Mouse (Mus musculus) embryo, embryonic 10 days (tissue): ENCODE measurements at regions not wholly inside any gene's neighbourhood (a gene's known extent, or its start where the extent isn't known, plus 50 kb on each side); places are given as distances from the start of the nearest gene placed in this dataset.

Source experiments
- DNase-seq: peaks from one replicate; pipeline ENCODE4 v3.0.0-alpha.2; 2015; ENCODE audit warnings: low spot score

DNA sequence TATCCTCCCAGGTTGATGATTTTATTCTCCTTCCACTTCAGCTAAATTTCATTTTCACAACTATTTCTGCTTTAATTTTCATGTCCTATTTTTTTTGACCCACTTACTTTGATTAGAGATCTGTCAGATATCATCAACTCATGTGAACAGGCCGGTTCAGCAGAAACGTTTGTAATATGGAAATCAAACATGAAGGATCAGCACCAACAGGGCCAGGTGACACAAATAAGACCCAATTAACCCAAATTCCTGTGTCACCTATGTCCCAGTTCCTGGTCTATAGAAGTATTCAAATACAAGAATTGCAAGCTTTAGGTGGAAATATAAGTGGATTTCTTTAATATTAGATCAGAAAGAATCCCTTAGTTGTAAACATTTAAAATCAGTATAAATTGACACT, 332.7 kb downstream of the 1700017N19Rik start:
- DNase-seq = no peak

DNA sequence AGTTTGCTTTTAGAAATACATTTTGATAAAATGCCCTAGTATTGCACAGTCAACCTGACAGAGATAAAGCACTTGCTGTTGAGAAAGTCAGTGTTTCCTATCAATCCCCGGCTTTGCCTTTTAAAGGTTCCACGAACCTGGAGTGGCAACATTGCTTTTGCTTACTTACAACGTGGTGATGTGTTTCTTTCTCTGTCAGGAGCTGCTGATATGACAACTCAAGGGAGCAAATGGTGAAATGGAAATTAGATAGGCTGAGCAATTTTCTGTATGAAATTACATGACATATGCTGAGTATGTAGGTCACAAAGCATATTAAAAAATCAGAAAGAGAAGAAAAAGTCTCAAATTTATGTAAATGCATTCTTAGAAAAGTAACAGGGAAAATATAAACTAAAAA, 336.8 kb downstream of the 1700017N19Rik start:
- no peak for DNase-seq

DNA sequence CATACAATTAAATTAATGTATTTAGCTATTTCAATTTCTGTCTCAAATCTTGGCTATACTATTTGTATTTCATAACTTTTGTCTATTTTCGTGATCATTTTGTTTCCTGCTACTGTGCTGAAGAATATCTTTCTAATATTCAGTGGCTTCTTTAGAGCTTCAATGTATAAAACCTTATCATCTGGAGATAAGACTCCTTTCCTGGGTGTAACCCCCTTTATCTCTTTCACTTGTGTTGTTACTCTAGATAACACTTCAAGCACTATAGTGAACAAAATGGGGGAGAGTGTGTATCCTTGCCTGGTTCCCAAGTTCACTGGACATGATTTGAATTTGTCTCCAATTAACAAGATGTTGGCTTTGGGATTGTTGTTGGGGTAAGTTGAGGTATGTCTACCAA, 341.5 kb downstream of the 1700017N19Rik start:
- no peak for DNase-seq

DNA sequence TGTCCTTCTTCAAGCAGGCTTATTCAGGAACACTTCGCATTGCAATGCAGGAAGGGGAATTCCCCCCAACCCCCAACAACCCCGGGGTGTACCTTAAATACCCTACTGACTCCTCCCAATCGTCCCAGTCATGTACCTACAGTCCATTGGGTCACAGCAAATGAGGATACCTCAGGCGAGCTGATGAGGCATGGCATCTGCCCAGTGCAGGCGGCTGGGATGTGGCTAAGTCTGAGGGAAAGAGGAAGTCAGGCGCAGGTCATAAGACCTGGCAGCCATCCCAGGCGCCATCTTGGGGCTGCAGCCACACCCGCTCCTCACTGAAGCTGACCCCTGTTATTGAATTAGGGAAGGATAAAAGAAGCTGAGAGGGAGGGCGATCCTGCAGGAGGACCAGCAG, 368.1 kb downstream of the 1700017N19Rik start:
- DNase-seq = no peak

DNA sequence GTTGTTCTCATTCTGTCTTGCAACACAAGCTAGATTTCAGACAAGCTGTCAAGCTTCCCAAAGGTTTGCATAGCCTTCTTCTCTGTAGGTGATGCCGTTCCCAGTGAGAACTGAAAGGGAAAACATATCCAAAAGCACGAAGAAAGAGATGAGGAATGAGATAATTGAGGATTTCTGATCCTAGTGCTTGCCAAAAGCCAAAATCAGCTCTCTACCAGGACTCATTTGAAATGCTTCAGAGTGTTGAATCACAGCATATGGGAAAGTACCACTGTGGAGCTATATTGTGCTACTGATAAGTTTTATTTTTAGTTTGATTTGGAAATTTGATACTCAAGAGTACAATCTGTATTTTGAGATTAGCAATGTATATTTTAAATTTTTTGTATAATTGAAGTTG, 413.2 kb downstream of the 1700017N19Rik start:
- DNase-seq = no peak

DNA sequence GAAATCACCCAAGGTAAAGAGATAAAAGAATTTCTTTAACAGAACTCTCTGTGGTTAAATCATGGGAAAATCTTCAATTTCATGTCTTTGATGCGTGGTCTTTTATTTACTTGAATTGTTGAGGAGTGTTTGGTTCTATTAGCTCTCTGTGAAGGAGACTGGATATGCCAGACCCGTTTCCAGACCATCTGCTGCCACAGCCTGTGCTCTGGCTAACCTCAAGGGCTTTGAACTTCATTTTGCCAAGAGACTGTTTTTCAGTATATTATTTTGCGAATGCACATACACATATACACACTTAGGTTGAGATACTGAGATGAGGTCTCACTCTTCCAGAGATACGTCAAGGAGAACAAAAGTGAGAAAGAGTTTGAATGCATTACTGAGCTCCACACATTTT, 414.4 kb downstream of the 1700017N19Rik start:
- no peak for DNase-seq

DNA sequence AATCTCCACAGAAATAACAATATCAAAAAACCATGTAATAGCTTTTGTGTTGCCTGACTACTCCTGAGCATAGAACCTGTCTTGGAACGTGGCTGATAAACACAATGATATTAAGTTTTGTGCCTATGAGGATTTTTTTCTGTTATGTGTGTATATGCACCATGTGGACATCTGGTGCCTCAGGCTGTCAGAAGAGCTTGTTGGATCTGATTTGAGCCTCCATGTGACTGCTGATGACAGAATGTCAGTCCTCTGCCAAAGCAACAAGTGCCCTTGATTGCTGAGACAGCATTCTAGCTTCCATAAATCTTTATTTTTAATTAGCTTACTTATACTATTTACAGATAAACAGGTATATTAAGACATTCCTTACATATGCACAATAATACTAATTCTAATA, 425.1 kb downstream of the 1700017N19Rik start:
- DNase-seq = no peak

DNA sequence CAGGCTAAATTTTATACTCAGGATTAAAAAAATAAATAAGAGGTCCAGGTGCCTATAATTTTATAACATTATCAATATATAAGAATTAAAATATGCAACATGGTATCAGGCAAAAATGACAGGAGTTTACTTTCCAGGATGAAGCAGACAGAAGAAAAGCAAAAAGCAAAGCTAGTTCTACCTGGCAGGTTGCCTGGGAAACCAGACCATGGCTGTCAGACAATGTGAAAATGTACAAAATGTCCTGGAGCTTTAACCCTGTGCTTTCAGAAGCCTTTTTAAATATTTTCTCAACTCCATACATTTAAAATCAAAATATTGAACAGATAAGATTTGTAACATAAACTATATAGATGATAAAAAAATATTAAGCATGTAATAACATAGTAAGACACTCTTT, 448.3 kb downstream of the 1700017N19Rik start:
- DNase-seq = no peak

DNA sequence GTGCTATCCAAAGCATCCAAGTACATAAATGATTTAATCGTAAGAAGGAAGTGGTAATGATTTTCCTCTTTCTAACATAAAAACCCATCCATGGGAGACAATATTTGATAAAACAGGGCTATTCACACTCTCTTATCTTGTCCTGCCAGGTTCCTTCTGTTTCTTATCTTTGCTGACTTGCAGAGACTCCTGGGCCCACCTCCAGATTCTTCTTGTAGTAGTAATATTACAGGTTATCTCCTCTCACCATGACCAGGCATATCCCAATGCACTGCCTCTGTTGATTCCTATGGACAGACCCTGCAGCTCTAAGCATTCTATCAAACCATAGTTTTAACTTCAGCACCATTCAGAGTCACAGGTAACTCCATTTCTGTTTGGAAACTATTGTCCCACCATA, 448.8 kb downstream of the 1700017N19Rik start:
- DNase-seq = no peak
